Mouse (Mus musculus) large intestine, adult 2 months (tissue): ENCODE results near the gene Gm20388. TPM values are rescaled to one million over a fixed set of nuclear protein-coding genes. Genes with fewer than 3 reads are reported as not detected.

Source experiments
- DNase-seq: peaks from one replicate; pipeline ENCODE4 v3.0.0-alpha.2; 2012; ENCODE audit warnings: low read depth, low spot score
- WGBS: fragments of 180-500 bp; shearing (Covaris S2); methylation state at CpG from one replicate; pipeline ENCODE4 v1.1.7; 2018; 5-methylcytosine and 5-hydroxymethylcytosine counted together
- polyA plus RNA-seq: library from polyadenylated mRNA; depleted of rRNA; stranded (reverse); fragments of >200 nt; gene quantifications from 2 replicates; pipeline ENCODE4 v1.2.3, GENCODE M21; 2012

Gene Gm20388
- polyA plus RNA-seq, 1 experiment: 31.5 TPM

DNA sequence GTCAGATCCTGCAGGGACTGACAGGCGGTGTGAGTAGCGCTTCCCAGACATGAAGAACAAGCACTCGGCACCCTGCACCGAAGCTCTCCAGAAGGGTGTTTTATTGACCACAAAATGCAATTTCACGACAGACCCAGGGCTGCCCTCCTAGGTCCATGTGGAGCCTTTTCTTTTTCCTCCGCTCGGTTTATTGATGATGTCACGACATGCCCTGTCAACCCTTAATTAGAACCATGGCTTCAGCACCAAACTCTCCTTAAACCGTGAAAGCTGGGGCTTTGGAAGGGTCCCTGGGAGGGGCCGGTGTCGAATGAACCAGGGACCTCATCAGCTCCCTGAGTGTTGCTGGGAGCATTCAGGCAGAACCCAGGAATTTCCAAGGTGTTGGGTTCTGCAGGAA is 1340.4 kb downstream of the Gm20388 start:
- 46% methylated on average over 11 of the region's 11 CpGs for WGBS
- no peak for DNase-seq

DNA sequence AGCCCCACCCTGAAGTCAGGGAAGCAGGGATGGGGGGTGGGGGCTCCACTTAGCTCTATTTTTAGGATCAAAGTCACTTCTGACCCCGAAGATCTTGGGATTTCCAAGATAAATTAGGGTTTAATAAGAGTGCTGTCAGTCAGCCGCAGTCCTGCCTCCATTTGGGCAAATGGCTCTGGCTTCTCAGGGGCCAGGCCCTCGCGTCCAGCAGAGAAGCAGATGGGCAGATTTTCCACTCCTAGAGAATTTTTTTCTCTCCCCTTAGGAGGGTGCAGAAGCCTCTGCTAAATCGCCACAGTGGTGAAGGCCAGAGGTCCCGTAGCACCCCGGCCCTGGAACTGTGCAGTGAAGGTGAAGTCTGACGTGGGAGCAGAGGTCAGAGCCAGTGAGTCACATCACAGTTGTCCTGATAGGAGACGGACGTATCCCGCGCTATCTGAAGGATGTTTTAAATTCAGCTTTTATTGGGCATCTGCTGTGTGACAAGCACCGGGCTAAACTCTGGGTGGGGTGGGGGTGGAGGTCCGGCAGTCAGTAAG is 1345.2 kb downstream of the Gm20388 start:
- DNase-seq: no peak
- 41% methylated on average over 14 of the region's 14 CpGs for WGBS

DNA sequence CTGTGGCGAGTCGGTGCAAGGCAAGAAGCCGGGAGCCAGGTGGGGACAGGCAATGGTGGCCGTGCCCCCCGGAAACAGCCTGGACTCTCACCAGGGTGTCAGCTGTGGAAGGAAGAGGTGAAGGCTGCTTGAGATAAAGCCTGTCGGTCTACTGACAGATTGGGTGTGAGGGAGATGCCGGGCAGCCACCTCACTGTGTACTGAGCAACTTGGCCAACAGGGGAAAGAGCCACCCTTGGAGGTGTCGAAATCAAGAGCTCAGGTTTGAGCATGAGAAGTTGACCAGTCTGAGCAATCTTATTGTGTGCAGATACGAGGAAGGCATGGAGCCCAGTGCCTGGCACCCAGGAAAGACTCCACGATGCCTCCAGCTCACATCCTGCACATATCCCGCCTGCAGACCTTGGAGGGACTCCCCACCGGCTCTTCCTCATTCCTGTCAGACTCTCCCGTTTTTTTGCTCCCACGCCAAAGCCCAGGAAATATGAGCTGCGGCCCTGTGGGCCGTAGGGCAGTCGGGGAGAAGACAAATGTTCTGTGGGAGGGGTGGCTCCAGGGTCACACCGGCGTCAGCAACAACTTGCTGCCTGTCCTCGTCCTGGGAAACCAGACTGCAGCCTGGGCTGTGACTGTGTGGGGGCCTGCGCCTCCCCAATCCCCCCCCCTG is 1347.6 kb downstream of the Gm20388 start:
- DNase-seq: no peak
- 36% methylated on average over 21 of the region's 21 CpGs for WGBS

GRCm38 (mm10) chr8:121262728-121263389 is 1352.2 kb downstream of the Gm20388 start:
- no peak for DNase-seq
- 32% methylated on average over 21 of the region's 21 CpGs for WGBS

- no peak for DNase-seq
- WGBS: 35% methylated on average over 14 of the region's 14 CpGs
These were observed 1352.7 kb downstream of the Gm20388 start for GRCm38 (mm10) chr8:121263390-121263775.

DNA sequence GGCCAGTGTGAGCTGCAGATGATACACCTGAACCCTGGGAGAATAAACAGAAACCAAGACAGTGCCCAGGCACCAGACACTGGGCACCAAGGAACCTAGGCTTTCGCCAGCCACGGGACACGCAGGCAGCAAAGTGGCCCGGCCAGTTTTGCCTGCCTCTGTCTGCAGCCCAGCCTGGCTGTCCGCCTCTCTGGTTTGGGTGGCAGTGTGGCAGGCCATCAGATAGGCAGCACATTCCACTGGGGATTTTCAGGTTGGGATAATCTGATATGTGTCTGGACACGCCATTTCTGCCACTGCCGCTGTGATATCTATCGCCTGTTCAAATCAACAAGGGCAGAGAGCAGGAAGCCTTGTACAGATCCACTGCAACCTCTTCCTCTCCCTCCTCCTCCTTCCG is 1353.6 kb downstream of the Gm20388 start:
- 65% methylated on average over 9 of the region's 9 CpGs for WGBS
- DNase-seq: no peak

DNA sequence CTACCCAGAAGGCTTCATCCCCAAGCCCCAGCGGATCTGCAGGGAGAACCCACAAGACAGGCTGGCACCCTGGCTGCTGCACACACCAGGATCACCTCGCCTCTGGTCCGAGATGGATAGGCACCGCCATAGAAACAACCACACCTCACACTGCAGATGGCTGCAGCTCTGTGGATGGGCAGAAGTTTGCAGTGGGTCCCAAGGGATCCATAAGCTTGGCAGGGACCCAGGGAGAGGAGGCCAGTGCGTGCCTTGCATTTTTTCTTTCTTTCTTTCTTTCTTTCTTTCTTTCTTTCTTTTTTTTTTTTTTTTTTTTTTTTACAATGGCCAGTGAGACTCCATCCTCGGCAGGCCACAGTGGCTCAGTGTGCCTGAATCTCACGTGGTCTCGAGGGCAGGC is 1360.9 kb downstream of the Gm20388 start:
- no peak for DNase-seq
- 71% methylated on average over 8 of the region's 8 CpGs for WGBS

DNA sequence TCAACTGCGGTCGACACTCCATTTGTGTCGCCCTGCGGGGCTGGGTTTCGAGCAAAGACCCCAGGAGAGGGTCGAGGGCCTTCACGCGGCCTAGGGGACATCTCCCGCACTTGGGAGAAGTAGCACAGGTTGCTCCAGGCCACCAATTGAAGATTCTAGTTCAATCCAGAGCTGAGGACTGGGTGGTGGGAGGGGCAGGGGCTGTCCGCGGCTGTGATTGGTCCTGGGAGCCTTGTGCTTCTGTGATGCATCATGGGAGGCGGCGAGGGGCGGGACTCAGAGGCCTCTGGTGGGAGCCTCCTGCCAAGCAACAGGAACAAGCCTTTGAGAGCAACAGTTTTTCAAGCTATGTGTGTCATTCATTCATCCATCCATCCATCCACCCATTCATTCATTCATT is 1362.6 kb downstream of the Gm20388 start:
- WGBS: 55% methylated on average over 14 of the region's 14 CpGs
- DNase-seq: no peak

- 83% methylated on average over 15 of the region's 15 CpGs for WGBS
- DNase-seq: no peak
These were observed 1363.0 kb downstream of the Gm20388 start for GRCm38 (mm10) chr8:121273620-121274019.

DNA sequence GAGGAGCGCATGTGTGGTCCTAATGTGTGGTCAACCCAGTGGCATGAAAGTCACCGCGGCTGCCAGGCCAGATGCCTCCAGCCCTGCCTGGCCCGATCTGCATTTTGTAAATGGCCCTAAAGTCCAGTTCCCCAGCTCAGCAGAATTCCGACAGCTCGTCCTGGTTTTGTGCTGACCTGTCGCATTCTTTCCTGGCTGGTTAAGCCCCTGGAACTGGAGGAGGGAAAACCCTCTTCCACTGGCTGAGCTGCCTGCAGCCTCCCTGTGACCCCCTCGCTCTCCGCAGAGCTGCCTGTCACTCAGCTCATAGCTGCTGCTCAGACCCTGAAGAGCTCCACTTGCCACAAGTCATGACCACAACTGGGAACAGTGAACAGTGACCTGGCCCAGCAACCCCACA is 1369.8 kb downstream of the Gm20388 start:
- 59% methylated on average over 9 of the region's 9 CpGs for WGBS
- DNase-seq: no peak

GRCm38 (mm10) chr8:121289346-121289745 is 1378.7 kb downstream of the Gm20388 start:
- 82% methylated on average over 5 of the region's 5 CpGs for WGBS
- no peak for DNase-seq

GRCm38 (mm10) chr8:121290547-121290946 is 1379.9 kb downstream of the Gm20388 start:
- 92% methylated on average over 17 of the region's 17 CpGs for WGBS
- no peak for DNase-seq

DNA sequence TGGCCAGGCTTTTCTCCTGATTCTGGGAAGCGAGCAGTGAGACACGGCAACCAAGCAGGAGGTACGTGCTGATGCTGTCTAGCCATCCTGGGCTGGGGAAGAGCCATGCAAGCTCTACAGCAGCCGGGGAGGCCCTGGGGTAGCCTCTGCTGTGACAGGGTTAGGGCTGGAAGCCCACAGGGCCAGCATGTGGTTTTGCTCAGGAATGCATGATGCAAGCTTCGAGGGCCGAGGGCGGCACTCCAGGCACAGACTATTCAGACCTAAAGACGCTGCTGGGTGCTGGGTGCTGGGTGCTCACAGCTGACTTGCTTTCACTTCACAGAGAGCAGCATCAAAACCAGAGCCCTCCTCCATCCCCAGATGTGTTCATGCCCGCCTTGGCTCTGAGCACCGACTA is 1382.8 kb downstream of the Gm20388 start:
- 86% methylated on average over 10 of the region's 10 CpGs for WGBS
- DNase-seq: no peak

- whole genome bisulfite sequencing: 44% methylated on average over 29 of the region's 29 CpGs
- no peak for DNase-seq
These were observed 1383.8 kb downstream of the Gm20388 start for GRCm38 (mm10) chr8:121294234-121295108.

GRCm38 (mm10) chr8:121296082-121296481 is 1385.4 kb downstream of the Gm20388 start:
- 73% methylated on average over 7 of the region's 7 CpGs for WGBS
- no peak for DNase-seq

- DNase-seq: no peak
- WGBS: 77% methylated on average over 5 of the region's 5 CpGs
These were observed 1386.0 kb downstream of the Gm20388 start for GRCm38 (mm10) chr8:121296597-121296996.

DNA sequence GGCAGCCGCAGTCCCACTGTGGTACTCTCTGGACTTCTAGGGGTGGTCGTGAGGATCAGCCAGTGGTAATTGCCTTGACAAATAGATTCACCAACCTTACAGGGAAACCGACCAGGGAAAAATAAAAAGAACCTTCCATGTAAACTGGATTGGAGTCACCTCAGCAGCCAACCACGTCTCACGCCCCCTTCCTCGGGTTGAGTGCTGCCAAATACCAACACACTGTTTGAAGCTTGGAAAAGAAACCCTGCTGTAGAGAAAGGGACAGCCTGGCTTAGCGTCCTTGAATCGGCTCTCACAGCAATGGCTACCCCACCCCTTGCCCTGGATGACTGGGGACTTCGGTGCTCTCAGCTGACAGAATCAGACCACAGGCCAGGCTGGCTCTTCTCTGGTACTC is 1386.7 kb downstream of the Gm20388 start:
- 74% methylated on average over 9 of the region's 9 CpGs for WGBS
- no peak for DNase-seq

GRCm38 (mm10) chr8:121300066-121300465 is 1389.4 kb downstream of the Gm20388 start:
- 78% methylated on average over 4 of the region's 4 CpGs for WGBS
- DNase-seq: no peak

DNA sequence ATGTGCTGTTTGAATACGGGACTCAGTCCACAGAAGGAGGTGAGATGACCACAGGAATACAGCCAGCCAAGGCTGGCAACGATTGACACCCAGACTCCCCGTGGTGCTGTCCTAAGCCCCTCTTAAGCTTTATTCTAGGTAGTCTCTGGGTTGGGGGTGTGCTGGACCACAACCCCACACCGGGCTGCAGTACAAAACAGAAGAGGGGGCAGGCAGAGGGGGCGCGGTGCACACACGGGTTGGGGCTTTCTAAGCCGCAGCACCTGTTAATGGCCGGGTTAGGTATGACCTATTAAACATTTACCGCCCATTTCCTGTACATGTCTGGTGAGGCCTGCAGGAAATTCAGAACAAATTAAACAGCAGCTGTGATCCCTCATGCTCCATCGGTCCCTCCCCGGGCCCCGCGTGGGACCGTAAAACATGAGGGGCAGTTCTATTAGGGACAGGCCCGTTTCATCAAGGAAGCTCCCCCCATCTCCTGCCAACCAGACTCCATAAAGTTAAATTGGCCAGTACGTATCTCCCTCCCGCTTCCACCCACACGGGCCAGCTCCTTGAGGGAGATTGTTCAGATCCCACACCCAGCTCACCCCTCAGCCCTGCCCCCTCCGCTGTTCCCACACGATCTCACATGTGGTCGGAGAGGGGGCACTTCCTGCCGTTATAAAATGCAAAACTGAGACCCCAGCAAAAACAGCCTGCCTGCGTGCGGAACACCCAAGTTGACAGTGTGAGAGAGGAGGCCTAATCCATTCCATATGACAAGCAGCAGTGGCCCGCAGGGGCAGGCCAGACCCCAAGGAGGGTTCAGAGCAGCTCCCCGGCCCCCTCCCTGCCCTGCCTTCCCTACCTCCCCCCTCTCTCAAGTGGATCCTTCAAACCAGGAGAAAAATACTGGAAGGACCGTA is 1390.1 kb downstream of the Gm20388 start:
- 22% methylated on average over 28 of the region's 28 CpGs for WGBS
- DNase-seq: no peak
